Mouse (Mus musculus) hindbrain, embryonic 15.5 days (tissue): Measurements from ENCODE around the gene Akt2. TPM values are rescaled to one million over a fixed set of nuclear protein-coding genes. Genes with fewer than 3 reads are reported as not detected.

ENCODE experiments used
- ATAC-seq: fragments of 200-750 bp; cut with Nextera tagmentation; 2 replicates; pipeline ENCODE4 v1.8.0; 2017; ENCODE audit warnings: low read depth, moderate number of reproducible peaks, moderate TSS enrichment; ENCODE audit not compliant: low FRiP score
- H3K27ac ChIP-seq: fragments of 300-500 bp; sonication (generic); replicated peaks from 2 replicates; pipeline ENCODE4 v1.5.1; 2015; ENCODE audit warnings: mild to moderate bottlenecking, inconsistent platforms
- H3K27me3 ChIP-seq: fragments of 300-500 bp; sonication (generic); 2 replicates; pipeline ENCODE4 v1.6.1; 2015; ENCODE audit warnings: control low read depth, inconsistent platforms
- H3K36me3 ChIP-seq: fragments of 300-500 bp; sonication (generic); 2 replicates; pipeline ENCODE4 v1.6.1; 2015; ENCODE audit warnings: control low read depth, inconsistent platforms
- H3K4me1 ChIP-seq: fragments of 300-500 bp; sonication (generic); replicated peaks from 2 replicates; pipeline ENCODE4 v1.6.1; 2015; ENCODE audit warnings: control low read depth, inconsistent platforms
- H3K4me2 ChIP-seq: fragments of 300-500 bp; sonication (generic); 2 replicates; pipeline ENCODE4 v1.6.1; 2015; ENCODE audit warnings: moderate library complexity, mild to moderate bottlenecking, inconsistent platforms
- H3K4me3 ChIP-seq: fragments of 300-500 bp; sonication (generic); 2 replicates; pipeline ENCODE4 v1.5.1; 2015; ENCODE audit warnings: mild to moderate bottlenecking, inconsistent platforms
- H3K9ac ChIP-seq: fragments of 300-500 bp; sonication (generic); 2 replicates; pipeline ENCODE4 v1.6.1; 2015; ENCODE audit warnings: inconsistent platforms
- H3K9me3 ChIP-seq: fragments of 300-500 bp; sonication (generic); 2 replicates; pipeline ENCODE4 v1.6.1; 2016; ENCODE audit warnings: control low read depth, inconsistent platforms
- WGBS: fragments of 180-500 bp; shearing (Covaris S2); methylation state at CpG from one replicate; pipeline ENCODE4 v1.1.7; 2015; 5-methylcytosine and 5-hydroxymethylcytosine counted together
- polyA plus RNA-seq: library from polyadenylated mRNA; unstranded; fragments of >200 nt; fragmentation: Nextera tagmentation; extraction: Ambion mirVana; gene quantifications from 2 replicates; pipeline ENCODE4 v1.2.1, GENCODE M21; 2015

Gene Akt2
- polyA plus RNA-seq = 66.3 and 74.2 TPM in 2 replicates

GRCm38 (mm10) chr7:27591266-27592216 is at the start of gene Akt2:
Gene Akt2 (plus strand): TSS chr7:27591552.
- Histone ChIP-seq H3K4me3 (peak within 1 kb of the TSS; percentile 85), H3K36me3 (no peaks in the 10 kb centered on the region), H3K9me3 (no peaks in the 10 kb centered on the region), H3K27me3 (no peaks in the 10 kb centered on the region), H3K27ac (peak within 1 kb of the TSS; percentile 100), H3K4me1 (peaks cover 26% of the 10 kb centered on the region), H3K4me2 (peak within 1 kb of the TSS; percentile 77), H3K9ac (peak within 1 kb of the TSS; percentile 88)
- WGBS = under 1% methylated on average over 60 of the region's 71 CpGs
- peak; percentile 94 for ATAC-seq

GRCm38 (mm10) chr7:27541922-27542321 is 49.4 kb upstream of the Akt2 start:
- WGBS = 57% methylated on average over 5 of the region's 5 CpGs
- ATAC-seq = no peak
- H3K36me3 ChIP-seq = peaks cover 37% of the 10 kb centered on the region
- H3K27me3 ChIP-seq = no peaks in the 10 kb centered on the region
- peak overlapping the region; percentile 72 for H3K4me2 ChIP-seq
- H3K4me3 ChIP-seq = peak overlapping the region; percentile 75
- no peaks in the 10 kb centered on the region for H3K9me3 ChIP-seq
- H3K4me1 ChIP-seq = peaks cover 21% of the 10 kb centered on the region
- H3K9ac ChIP-seq = peak overlapping the region; percentile 80
- H3K27ac ChIP-seq = no peak overlapping the region

DNA sequence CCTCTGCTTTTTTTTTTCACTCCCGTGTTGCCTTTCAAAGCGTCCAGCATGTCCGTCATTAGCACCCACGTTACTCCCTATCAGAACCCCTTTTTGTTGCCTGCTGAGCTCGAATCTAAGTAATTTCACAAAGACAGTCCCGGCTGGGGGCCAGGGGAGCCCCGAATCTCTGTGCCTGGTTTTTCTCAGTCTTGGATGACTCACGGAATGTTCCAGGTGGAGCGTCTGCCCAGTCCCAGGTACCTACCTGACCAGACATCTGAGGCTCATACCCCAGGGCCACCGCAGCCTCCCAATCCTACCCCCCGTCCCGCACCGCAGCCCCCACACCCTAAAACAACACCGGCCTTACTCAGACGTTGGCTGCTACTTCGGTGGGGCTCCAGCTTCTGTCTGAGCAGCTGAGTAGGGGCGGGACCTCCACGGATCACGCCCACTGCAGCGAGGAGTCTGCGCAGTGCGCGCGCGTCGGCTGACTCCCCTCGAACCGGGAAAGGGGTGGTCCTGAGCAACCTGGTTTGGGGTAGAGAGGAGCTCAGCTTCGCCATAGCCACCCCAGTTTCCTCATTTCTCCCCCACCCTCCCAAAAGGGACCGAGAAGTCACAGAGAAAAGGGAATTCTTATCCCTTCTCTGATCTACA is 48.8 kb upstream of the Akt2 start:
- Histone ChIP-seq H3K36me3 (peaks cover 31% of the 10 kb centered on the region), H3K27ac (peak overlapping the region; percentile 70)

DNA sequence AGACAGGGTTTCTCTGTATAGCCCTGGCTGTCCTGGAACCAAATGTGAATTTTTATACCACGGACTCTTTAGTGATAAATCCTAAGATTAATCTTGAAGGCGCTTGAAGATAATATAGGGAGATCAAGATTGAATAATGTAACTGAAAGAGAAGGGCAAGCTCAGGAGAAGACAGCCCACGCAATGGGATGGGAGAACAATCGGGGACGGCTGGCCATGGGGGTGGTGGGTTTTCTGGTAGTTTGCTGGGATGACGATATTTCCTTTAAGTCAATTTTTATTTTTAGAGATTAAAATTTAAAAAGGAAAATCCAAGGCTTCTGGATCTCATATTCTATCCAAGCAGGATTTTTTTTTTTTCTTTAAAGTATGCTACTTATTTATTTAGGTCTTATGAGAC is 48.3 kb upstream of the Akt2 start:
- WGBS = 56% methylated on average over 6 of the region's 6 CpGs
- Histone ChIP-seq H3K9ac (peak overlapping the region; percentile 80), H3K4me3 (peak overlapping the region; percentile 75), H3K9me3 (no peaks in the 10 kb centered on the region), H3K4me1 (peaks cover 21% of the 10 kb centered on the region), H3K36me3 (peaks cover 26% of the 10 kb centered on the region), H3K27ac (peak overlapping the region; percentile 70), H3K27me3 (no peaks in the 10 kb centered on the region), H3K4me2 (peak overlapping the region; percentile 72)
- no peak; the same call in 1 of the 2 replicates for ATAC-seq

More for the DNA sequence above, 48.8 kb upstream of the Akt2 start:
- Histone ChIP-seq H3K4me1 (peaks cover 21% of the 10 kb centered on the region), H3K4me2 (peak overlapping the region; percentile 72), H3K4me3 (peak overlapping the region; percentile 75), H3K9ac (peak overlapping the region; percentile 80), H3K27me3 (no peaks in the 10 kb centered on the region), H3K9me3 (no peaks in the 10 kb centered on the region)
- ATAC-seq = peak; percentile 95
- WGBS = 2% methylated on average over 30 of the region's 30 CpGs

DNA sequence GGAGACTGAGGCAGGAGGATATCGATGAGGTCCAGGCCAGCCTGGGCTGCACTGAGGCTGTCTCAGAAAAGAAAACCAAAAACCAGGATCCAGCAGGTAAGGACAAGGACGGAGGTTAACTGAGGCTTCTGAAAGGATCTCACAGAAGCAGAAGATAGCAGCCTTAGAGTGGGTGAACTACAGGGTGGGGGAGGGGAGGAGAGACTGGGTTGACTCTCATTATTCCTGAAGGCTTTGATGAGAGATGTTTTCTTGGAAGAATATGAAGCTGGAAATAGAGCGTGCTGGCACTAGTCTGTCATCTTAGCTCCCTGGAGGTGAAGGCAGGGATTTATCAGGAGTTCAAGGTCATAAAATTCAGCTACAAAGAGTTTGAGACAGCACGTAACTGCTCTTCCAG is 47.5 kb upstream of the Akt2 start:
- H3K9ac ChIP-seq = no peak overlapping the region
- 94% methylated on average over 4 of the region's 4 CpGs for WGBS
- H3K27ac ChIP-seq = no peak overlapping the region
- ATAC-seq = no peak
- peaks cover 21% of the 10 kb centered on the region; the same call in 1 of the 2 replicates for H3K36me3 ChIP-seq
- H3K4me1 ChIP-seq = peaks cover 21% of the 10 kb centered on the region
- no peak overlapping the region for H3K4me2 ChIP-seq
- no peaks in the 10 kb centered on the region for H3K27me3 ChIP-seq
- H3K9me3 ChIP-seq = no peaks in the 10 kb centered on the region
- no peak overlapping the region for H3K4me3 ChIP-seq

DNA sequence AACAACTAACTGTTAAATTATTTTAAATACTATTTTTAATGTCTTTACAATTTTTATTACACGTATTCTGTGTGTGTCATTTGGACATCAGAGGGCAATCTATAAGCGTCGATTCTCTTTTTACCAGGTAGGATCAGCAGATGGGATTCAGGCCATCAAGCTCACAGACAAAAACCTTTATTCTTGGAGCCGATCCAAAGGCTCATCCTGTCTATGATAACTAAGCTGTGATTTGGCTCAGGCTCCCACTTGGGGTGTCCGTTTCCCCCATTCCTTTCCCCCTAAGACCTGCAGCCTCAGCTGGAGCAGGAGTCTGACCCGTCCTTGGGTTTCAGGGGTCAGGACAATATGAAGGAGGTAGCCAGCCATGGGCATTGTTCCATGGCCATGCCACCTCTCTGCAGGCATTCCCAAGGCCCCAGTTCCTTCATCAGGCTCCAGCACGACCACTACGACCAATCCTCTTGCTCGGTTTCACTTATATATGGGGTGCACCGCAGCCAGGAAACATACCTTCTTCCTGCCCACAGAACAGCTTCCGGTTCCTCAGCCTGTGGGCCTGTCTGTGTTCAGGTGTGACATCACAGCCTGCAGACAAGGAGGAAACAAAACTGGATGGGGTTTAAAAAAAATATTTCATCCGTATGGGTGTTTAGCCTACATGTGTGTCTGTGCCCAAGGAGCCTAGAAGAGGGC is 46.5 kb upstream of the Akt2 start:
- no peak for ATAC-seq
- Histone ChIP-seq H3K4me3 (no peak overlapping the region), H3K9me3 (no peaks in the 10 kb centered on the region), H3K27me3 (no peaks in the 10 kb centered on the region), H3K9ac (no peak overlapping the region), H3K4me1 (peaks cover 21% of the 10 kb centered on the region), H3K36me3 (0 out of 2 replicates have a peak, but pooled peaks cover 12% of the 10 kb centered on the region), H3K4me2 (no peak overlapping the region), H3K27ac (no peak overlapping the region)
- 90% methylated on average over 12 of the region's 12 CpGs for WGBS

- no peak overlapping the region for H3K27ac ChIP-seq
- no peak for ATAC-seq
- no peaks in the 10 kb centered on the region for H3K27me3 ChIP-seq
- no peak overlapping the region for H3K9ac ChIP-seq
- H3K36me3 ChIP-seq = no peaks in the 10 kb centered on the region
- WGBS = 84% methylated on average over 6 of the region's 6 CpGs
- no peaks in the 10 kb centered on the region for H3K9me3 ChIP-seq
- peaks cover 21% of the 10 kb centered on the region for H3K4me1 ChIP-seq
- no peak overlapping the region for H3K4me2 ChIP-seq
- H3K4me3 ChIP-seq = no peak overlapping the region
Observed at GRCm38 (mm10) chr7:27549597-27549996, 41.8 kb upstream of the Akt2 start.

DNA sequence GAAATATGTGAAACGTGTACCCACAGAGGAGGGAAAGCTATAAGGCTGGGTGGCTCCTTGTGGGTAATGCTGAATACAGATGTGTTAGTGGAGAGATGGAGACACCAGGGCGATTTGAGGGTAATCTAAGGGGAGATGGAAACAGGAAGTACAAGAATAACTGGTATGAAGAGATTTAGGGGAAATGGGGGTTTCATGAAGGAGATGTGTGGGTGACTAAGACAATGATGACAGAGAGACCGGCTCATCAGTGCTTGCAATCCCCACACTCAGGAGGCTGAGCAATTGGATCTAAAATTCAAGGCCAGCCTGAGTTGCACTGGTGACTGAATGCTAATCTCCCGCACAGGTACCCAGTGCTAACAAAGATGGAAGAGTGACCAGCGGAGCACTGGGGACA is 39.3 kb upstream of the Akt2 start:
- Histone ChIP-seq H3K27me3 (no peaks in the 10 kb centered on the region), H3K4me2 (peak overlapping the region; percentile 92), H3K9ac (peak overlapping the region; percentile 72), H3K9me3 (no peaks in the 10 kb centered on the region), H3K27ac (no peak overlapping the region), H3K36me3 (peaks cover 11% of the 10 kb centered on the region), H3K4me3 (peak overlapping the region; percentile 90), H3K4me1 (peaks cover 25% of the 10 kb centered on the region)
- ATAC-seq = no peak
- 62% methylated on average over 5 of the region's 5 CpGs for WGBS

GRCm38 (mm10) chr7:27552931-27553513 is 38.3 kb upstream of the Akt2 start, which contains the start of the genes Pld3 and 2310022A10Rik:
Gene Pld3 (minus strand): TSS chr7:27553218.
Gene 2310022A10Rik (plus strand): TSS chr7:27553233.
- no peaks in the 10 kb centered on the region for H3K27me3 ChIP-seq
- peaks cover 25% of the 10 kb centered on the region for H3K4me1 ChIP-seq
- peak within 1 kb of the TSS; percentile 68 for H3K27ac ChIP-seq
- ATAC-seq = peak; percentile 99
- H3K36me3 ChIP-seq = peaks cover 11% of the 10 kb centered on the region
- under 1% methylated on average over 41 of the region's 41 CpGs for WGBS
- H3K9me3 ChIP-seq = no peaks in the 10 kb centered on the region
- peak within 1 kb of the TSS; percentile 90 for H3K4me3 ChIP-seq
- peak within 1 kb of the TSS; percentile 92 for H3K4me2 ChIP-seq
- peak within 1 kb of the TSS; percentile 72 for H3K9ac ChIP-seq

GRCm38 (mm10) chr7:27560291-27560887 is 31.0 kb upstream of the Akt2 start:
- Histone ChIP-seq H3K4me1 (no peaks in the 10 kb centered on the region), H3K4me2 (no peak overlapping the region), H3K9ac (no peak overlapping the region), H3K27ac (no peak overlapping the region), H3K9me3 (no peaks in the 10 kb centered on the region), H3K4me3 (no peak overlapping the region), H3K27me3 (no peaks in the 10 kb centered on the region), H3K36me3 (peaks cover 50% of the 10 kb centered on the region)
- ATAC-seq = no peak
- 84% methylated on average over 8 of the region's 8 CpGs for WGBS

DNA sequence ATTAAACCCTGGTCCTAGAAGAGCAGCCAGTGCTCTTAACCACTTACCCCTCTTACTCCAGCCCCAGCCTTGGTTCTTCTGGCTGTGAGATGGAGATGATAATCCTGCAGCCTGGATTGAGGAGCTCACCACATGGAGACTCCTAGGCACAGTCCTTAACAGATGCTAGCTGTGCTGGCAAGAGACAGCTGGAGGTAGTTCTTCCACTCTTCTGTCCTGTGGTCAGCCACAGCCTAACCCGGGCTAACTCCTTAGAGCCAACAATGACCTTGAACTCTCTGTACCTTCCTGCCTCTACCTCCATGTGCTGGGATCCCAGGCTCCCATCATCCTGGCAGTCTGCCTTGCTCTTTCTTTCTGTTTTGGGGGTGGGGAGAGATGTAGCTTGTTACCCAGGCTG is 30.4 kb upstream of the Akt2 start:
- Histone ChIP-seq H3K9me3 (no peaks in the 10 kb centered on the region), H3K9ac (no peak overlapping the region), H3K27ac (no peak overlapping the region), H3K4me1 (no peaks in the 10 kb centered on the region), H3K4me2 (no peak overlapping the region), H3K36me3 (peaks cover 48% of the 10 kb centered on the region), H3K27me3 (no peaks in the 10 kb centered on the region), H3K4me3 (no peak overlapping the region)
- no peak for ATAC-seq
- WGBS = 95% methylated on average over 1 of the region's 1 CpGs
